Mouse (Mus musculus): ENCODE data around the gene Gtdc1.
A peak's percentile ranks its signal among the peaks of the same experiment; 100 is the strongest.

- TF ChIP-seq EP300 (IDR thresholded peaks at IDR 0.05; ENCODE audit: low read depth) (peak; percentile 84), CTCF (IDR thresholded peaks at IDR 0.05; ENCODE audit: low read depth) (no peak)
Measured at GRCm38 (mm10) chr2:44920471-44920870, 7.0 kb downstream of the Gtdc1 start.
